In the genomic region with DNA sequence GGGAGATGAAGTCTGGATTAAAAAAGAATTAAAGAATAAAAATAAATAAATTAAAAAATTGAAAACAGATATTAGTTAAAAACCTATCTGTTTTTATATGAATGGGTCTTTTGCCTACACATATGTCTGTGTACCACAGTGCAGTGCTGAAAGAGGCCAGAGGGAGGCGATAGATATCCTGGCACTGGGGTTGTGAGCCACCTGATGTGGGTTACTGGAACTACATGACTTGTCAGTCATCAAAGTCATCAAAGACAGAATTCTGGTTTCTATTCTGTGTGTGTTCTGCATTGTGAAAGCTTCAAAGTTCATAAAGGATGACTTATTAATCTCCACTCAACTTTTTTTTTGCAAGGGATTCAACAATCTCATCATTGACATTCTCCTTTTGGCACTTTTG, we compare ENCODE assay signal across 16 mouse cellular contexts. TPM values are rescaled to one million over a fixed set of nuclear protein-coding genes. Genes with fewer than 3 reads are reported as not detected.
DNase-seq lines count a peak whose midpoint lies in the region; ATAC-seq and TF ChIP-seq lines count a peak whose summit lies in the region.
"Had no signal": no experiment of that assay in that cellular context is flagged by ENCODE, and none has a peak within 500 bp of the region (broad histone marks: within the 10 kb centered on the region; RNA-seq: fewer than 3 reads in every experiment).

No protein-coding gene starts in this region.

- TF ChIP-seq RAD21 in CH12.LX (IDR thresholded peaks at IDR 0.05; ENCODE audit: low read depth, low read length) = peak; percentile 12

- no peak overlapping the region for H3K27ac ChIP-seq in forebrain, postnatal 0 days (ENCODE audit: low read depth, low read length)
- H3K27ac ChIP-seq in forebrain, embryonic 10.5 days = no peak overlapping the region
- no peak overlapping the region for H3K27ac ChIP-seq in CH12.LX (ENCODE audit: insufficient read depth, low read depth)
- H3K27ac ChIP-seq: hindbrain, embryonic 13.5 days; liver, embryonic 13.5 days had no signal

- H3K79me2 ChIP-seq in CH12.LX (replicated peaks; ENCODE audit: control insufficient read depth, extremely low read depth, insufficient read depth, poor library complexity, severe bottlenecking) = no peaks in the 10 kb centered on the region

- H3K4me1 ChIP-seq in forebrain, postnatal 0 days (ENCODE audit: insufficient read depth) = no peaks in the 10 kb centered on the region
- no peaks in the 10 kb centered on the region for H3K4me1 ChIP-seq in forebrain, embryonic 10.5 days
- H3K4me1 ChIP-seq in CH12.LX (ENCODE audit: control insufficient read depth in 1 of 2, insufficient read depth in 2 of 2) = no peaks in the 10 kb centered on the region
- H3K4me1 ChIP-seq: hindbrain, embryonic 13.5 days; liver, embryonic 13.5 days had no signal

- H3K9ac ChIP-seq in forebrain, postnatal 0 days = no peak overlapping the region
- H3K9ac ChIP-seq in CH12.LX (ENCODE audit: insufficient read depth, low read depth) = no peak overlapping the region
- H3K9ac ChIP-seq: hindbrain, embryonic 13.5 days; liver, embryonic 13.5 days had no signal

- DNase-seq in forebrain, postnatal 0 days = no peak
- DNase-seq in forebrain, embryonic 10.5 days (ENCODE audit: extremely low spot score, low spot score) = no peak
- DNase-seq in left cerebral cortex, postnatal 4 days = peak; percentile 8
- DNase-seq in left cerebral cortex, adult 8-10 months (ENCODE audit: low spot score in 2 of 2) = no peak
- peak; percentile 23 for DNase-seq in CH12.LX (ENCODE audit: extremely low read depth)
- DNase-seq in kidney, adult 8-10 months = peak; percentile 13 to 49
- DNase-seq in right cerebral cortex, postnatal 14 days = no peak
- no peak for DNase-seq in spleen, postnatal 14 days (ENCODE audit: low spot score in 2 of 2)
- DNase-seq: B cell, adult 2 months; heart, adult 18-20 months; liver, embryonic 13.5 days had no signal

- no peak overlapping the region for H3K4me3 ChIP-seq in forebrain, postnatal 0 days (ENCODE audit: low read depth, low read length)
- H3K4me3 ChIP-seq in forebrain, embryonic 10.5 days = no peak overlapping the region
- no peak overlapping the region for H3K4me3 ChIP-seq in CH12.LX (replicated peaks in 1 of 3; ENCODE audit: low read depth in 2 of 3, low read length in 2 of 3, poor library complexity in 1 of 3)
- H3K4me3 ChIP-seq: hindbrain, embryonic 13.5 days; liver, embryonic 13.5 days had no signal

- in situ Hi-C loops in CH12.LX (cut with MboI; ENCODE audit: low pct_ligation_motif_present, low pct_unique_long_range_greater_than_20kb, low sequenced_read_pairs) = no loop called here

- no peak overlapping the region for H3K4me2 ChIP-seq in forebrain, postnatal 0 days (ENCODE audit: low read depth)
- no peak overlapping the region for H3K4me2 ChIP-seq in CH12.LX (ENCODE audit: insufficient read depth, low read depth, poor library complexity, severe bottlenecking)
- H3K4me2 ChIP-seq: hindbrain, embryonic 13.5 days; liver, embryonic 13.5 days had no signal

- H3K27me3 ChIP-seq in forebrain, postnatal 0 days (ENCODE audit: insufficient read depth, low read length) = no peaks in the 10 kb centered on the region
- no peaks in the 10 kb centered on the region for H3K27me3 ChIP-seq in forebrain, embryonic 10.5 days (ENCODE audit: poor library complexity, severe bottlenecking)
- H3K27me3 ChIP-seq in CH12.LX (replicated peaks) = no peaks in the 10 kb centered on the region
- H3K27me3 ChIP-seq: hindbrain, embryonic 13.5 days; liver, embryonic 13.5 days had no signal

- intact Hi-C loops in left cerebral cortex, postnatal 4 days (cut with DNase I) = no loop called here

- TF ChIP-seq CTCF in forebrain, postnatal 0 days (IDR thresholded peaks at IDR 0.05; ENCODE audit: low read depth) = peak; percentile 29; the same call in 1 of the 2 replicates
- TF ChIP-seq CTCF in CH12.LX (conservative IDR thresholded peaks at IDR 0.05 in 1 of 2, IDR thresholded peaks at IDR 0.05 in 1 of 2; ENCODE audit: low read depth in 2 of 2, low read length in 2 of 2) = peak; percentile 27 to 73

- WGBS in forebrain, postnatal 0 days = 19% methylated on average over 1 of the region's 1 CpGs
- WGBS in forebrain, embryonic 10.5 days = 30% methylated on average over 1 of the region's 1 CpGs

- dilution Hi-C loops in CH12.LX (cut with MboI; ENCODE audit: extremely low pct_ligation_motif_present, extremely low pct_unique_long_range_greater_than_20kb, low sequenced_read_pairs) = no loop called here

- no peaks in the 10 kb centered on the region for H3K9me3 ChIP-seq in forebrain, postnatal 0 days (ENCODE audit: low read length)
- H3K9me3 ChIP-seq in forebrain, embryonic 10.5 days = no peaks in the 10 kb centered on the region
- H3K9me3 ChIP-seq in CH12.LX (replicated peaks; ENCODE audit: low read length) = peaks cover 21% of the 10 kb centered on the region
- H3K9me3 ChIP-seq: hindbrain, embryonic 13.5 days; liver, embryonic 13.5 days had no signal

- TF ChIP-seq EP300 in CH12.LX (IDR thresholded peaks at IDR 0.05; ENCODE audit: low read length) = no peak

- H3K36me3 ChIP-seq in forebrain, postnatal 0 days (ENCODE audit: insufficient read depth) = no peaks in the 10 kb centered on the region
- H3K36me3 ChIP-seq in forebrain, embryonic 10.5 days (replicated peaks) = no peaks in the 10 kb centered on the region
- H3K36me3 ChIP-seq in CH12.LX (replicated peaks in 1 of 2; ENCODE audit: control insufficient read depth in 1 of 2, insufficient read depth in 1 of 2, low read length in 1 of 2) = no peaks in the 10 kb centered on the region
- H3K36me3 ChIP-seq: hindbrain, embryonic 13.5 days; liver, embryonic 13.5 days had no signal

- no peak for ATAC-seq in forebrain, postnatal 0 days

- TF ChIP-seq POLR2A in CH12.LX (IDR thresholded peaks at IDR 0.05; ENCODE audit: low read depth, low read length) = no peak

TF ChIP-seq in CH12.LX, 34 proteins besides CTCF, POLR2A, EP300 and RAD21:
- TF ChIP-seq SMC3 (IDR thresholded peaks at IDR 0.05; ENCODE audit: low read depth, low read length) (peak; percentile 29), IRF4 (IDR thresholded peaks at IDR 0.05; ENCODE audit: low read depth, low read length) (no peak)
TF ChIP-seq in CH12.LX: peak in this region for 1.

RNA-seq across cellular contexts. Expression of a gene that starts 43.4 kb away (rescaled TPM):
- not detected in 2 replicates for total RNA-seq in forebrain, postnatal 0 days (2014; rRNA removed)
- not detected in 2 replicates for polyA plus RNA-seq in forebrain, postnatal 0 days (2015; fragmentation: Nextera tagmentation; extraction: Ambion mirVana)
- not detected in 2 replicates for polyA plus RNA-seq in forebrain, embryonic 10.5 days (2016; fragmentation: Nextera tagmentation; extraction: Ambion mirVana)
- not detected for total RNA-seq in left cerebral cortex, postnatal 4 days (2021)
- not detected for total RNA-seq in left cerebral cortex, adult 8-10 months (2022)
- total RNA-seq in CH12.LX (2012; rRNA removed) = not detected in 2 replicates
- total RNA-seq in CH12.LX (2014; rRNA removed) = not detected in 2 replicates
- polyA plus RNA-seq in CH12.LX (2012; ENCODE audit: insufficient read length, low read depth) = not detected in 2 replicates
- total RNA-seq: heart, adult 18-20 months; layer of hippocampus, postnatal 25 days had no signal
- polyA plus RNA-seq: embryonic facial prominence, embryonic 14.5 days; hindbrain, embryonic 13.5 days; liver, embryonic 13.5 days; neural tube, embryonic 11.5 days; stomach, embryonic 16.5 days had no signal

Comparison
In these comparisons a context has a peak if more than half of its experiments do, and no peak if none do; other contexts are left out.
1. DNase-seq: peak in left cerebral cortex, postnatal 4 days (single experiment), CH12.LX (single experiment) and kidney, adult 8-10 months (2 of 2); none in forebrain, postnatal 0 days (single experiment), forebrain, embryonic 10.5 days (single experiment), left cerebral cortex, adult 8-10 months (0 of 2), right cerebral cortex, postnatal 14 days (single experiment) and spleen, postnatal 14 days (0 of 2).